Mouse (Mus musculus) lung, embryonic 14.5 days (tissue): Measurements from ENCODE around the gene Cuta. TPM values are rescaled to one million over a fixed set of nuclear protein-coding genes. Genes with fewer than 3 reads are reported as not detected.

Experiments
- ATAC-seq: fragments of 200-750 bp; cut with Nextera tagmentation; 2 replicates; pipeline ENCODE4 v1.8.0; 2017; ENCODE audit warnings: mild to moderate bottlenecking, moderate TSS enrichment, moderate library complexity; ENCODE audit not compliant: insufficient read depth
- DNase-seq: peaks from one replicate; pipeline ENCODE4 v3.0.0-alpha.2; 2015
- H3K27ac ChIP-seq: fragments of 300-500 bp; sonication (generic); 2 replicates; pipeline ENCODE4 v1.5.1; 2014; ENCODE audit warnings: low read depth, mild to moderate bottlenecking, moderate library complexity
- H3K27me3 ChIP-seq: fragments of 300-500 bp; sonication (generic); 2 replicates; pipeline ENCODE4 v1.6.1; 2014; ENCODE audit warnings: low read length, control low read depth; ENCODE audit not compliant: insufficient read depth
- H3K36me3 ChIP-seq: fragments of 300-500 bp; sonication (generic); 2 replicates; pipeline ENCODE4 v1.6.1; 2014; ENCODE audit warnings: control low read depth; ENCODE audit not compliant: insufficient read depth
- H3K4me1 ChIP-seq: fragments of 300-500 bp; sonication (generic); 2 replicates; pipeline ENCODE4 v1.6.1; 2014; ENCODE audit warnings: antibody characterized with exemption, control low read depth; ENCODE audit not compliant: insufficient read depth
- H3K4me2 ChIP-seq: fragments of 300-500 bp; sonication (generic); 2 replicates; pipeline ENCODE4 v1.6.1; 2014; ENCODE audit warnings: mild to moderate bottlenecking
- H3K4me3 ChIP-seq: fragments of 300-500 bp; sonication (generic); 2 replicates; pipeline ENCODE4 v1.5.1; 2014; ENCODE audit warnings: low read depth, low read length
- H3K9ac ChIP-seq: fragments of 300-500 bp; sonication (generic); 2 replicates; pipeline ENCODE4 v1.6.1; 2014
- H3K9me3 ChIP-seq: fragments of 300-500 bp; sonication (generic); 2 replicates; pipeline ENCODE4 v1.6.1; 2016; ENCODE audit warnings: low read depth, low read length, control low read depth
- CTCF ChIP-seq: IDR thresholded peaks from 2 replicates; pipeline ENCODE4 v1.5.1; 2016; ENCODE audit warnings: antibody characterized with exemption, low read depth
- WGBS: fragments of 180-500 bp; shearing (Covaris S2); extraction: QIAGEN DNeasy Blood & Tissue Kit; methylation state at CpG from one replicate; pipeline ENCODE4 v1.1.7; 2014; 5-methylcytosine and 5-hydroxymethylcytosine counted together
- polyA plus RNA-seq: library from polyadenylated mRNA; unstranded; fragments of >200 nt; fragmentation: Nextera tagmentation; extraction: Ambion mirVana; gene quantifications from 2 replicates; pipeline ENCODE4 v1.2.1, GENCODE M21; 2014

The Cuta gene
- polyA plus RNA-seq, 1 experiment from 2014 or later: 163 TPM

DNA sequence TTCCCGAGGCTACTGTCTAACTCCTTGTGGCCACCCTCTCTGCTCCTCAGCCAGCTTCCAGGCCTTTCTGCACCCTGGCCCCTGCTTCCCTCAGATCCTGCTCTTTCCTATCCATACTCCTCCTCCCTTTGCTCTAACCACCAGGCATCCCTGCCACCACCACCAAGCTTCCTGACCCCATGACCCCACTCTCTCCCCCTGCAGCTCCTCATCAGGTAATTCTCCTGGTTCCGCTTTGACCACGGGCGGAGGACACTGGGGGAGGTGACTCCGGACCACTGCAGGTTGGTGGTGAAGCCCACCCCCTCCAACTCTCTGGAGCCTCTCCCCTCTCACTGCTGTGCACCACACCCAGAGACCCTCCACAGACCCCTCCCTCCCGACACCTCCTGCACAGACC lies 28.1 kb upstream of the Cuta start:
- WGBS: 86% methylated on average over 6 of the region's 6 CpGs
- no peak for TF ChIP-seq CTCF
- Histone ChIP-seq H3K4me3 (no peak overlapping the region), H3K4me2 (no peak overlapping the region), H3K27me3 (no peaks in the 10 kb centered on the region), H3K4me1 (no peaks in the 10 kb centered on the region), H3K9ac (no peak overlapping the region), H3K9me3 (no peaks in the 10 kb centered on the region), H3K36me3 (peaks cover 53% of the 10 kb centered on the region), H3K27ac (no peak overlapping the region)
- DNase-seq (no peak), ATAC-seq (no peak)

DNA sequence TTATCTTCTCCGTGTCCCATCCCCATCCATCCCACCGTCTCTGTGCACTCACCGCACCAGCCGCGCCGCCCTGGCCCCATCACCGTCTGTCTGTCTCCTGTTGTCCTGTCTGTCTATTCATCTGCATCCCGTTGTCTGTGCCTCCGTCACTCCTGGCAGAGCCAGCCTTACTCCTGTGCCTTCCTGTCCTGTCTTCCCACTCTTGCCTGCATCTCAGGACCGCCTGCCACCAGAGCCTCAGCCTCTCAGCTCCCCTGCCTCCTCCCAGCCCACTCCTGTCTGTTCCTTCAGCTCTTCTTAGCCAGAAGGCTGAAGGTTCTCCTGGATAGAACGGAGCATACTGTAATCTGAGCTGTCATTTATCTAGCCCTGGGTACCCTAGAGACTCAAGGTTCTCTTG lies 27.6 kb upstream of the Cuta start:
- no peak for TF ChIP-seq CTCF
- H3K9me3 ChIP-seq: no peaks in the 10 kb centered on the region
- no peaks in the 10 kb centered on the region for H3K4me1 ChIP-seq
- no peak overlapping the region for H3K27ac ChIP-seq
- DNase-seq (no peak), ATAC-seq (no peak)
- H3K4me2 ChIP-seq: no peak overlapping the region
- peaks cover 58% of the 10 kb centered on the region for H3K36me3 ChIP-seq
- no peak overlapping the region for H3K9ac ChIP-seq
- 88% methylated on average over 11 of the region's 11 CpGs for WGBS
- no peaks in the 10 kb centered on the region for H3K27me3 ChIP-seq
- H3K4me3 ChIP-seq: no peak overlapping the region

DNA sequence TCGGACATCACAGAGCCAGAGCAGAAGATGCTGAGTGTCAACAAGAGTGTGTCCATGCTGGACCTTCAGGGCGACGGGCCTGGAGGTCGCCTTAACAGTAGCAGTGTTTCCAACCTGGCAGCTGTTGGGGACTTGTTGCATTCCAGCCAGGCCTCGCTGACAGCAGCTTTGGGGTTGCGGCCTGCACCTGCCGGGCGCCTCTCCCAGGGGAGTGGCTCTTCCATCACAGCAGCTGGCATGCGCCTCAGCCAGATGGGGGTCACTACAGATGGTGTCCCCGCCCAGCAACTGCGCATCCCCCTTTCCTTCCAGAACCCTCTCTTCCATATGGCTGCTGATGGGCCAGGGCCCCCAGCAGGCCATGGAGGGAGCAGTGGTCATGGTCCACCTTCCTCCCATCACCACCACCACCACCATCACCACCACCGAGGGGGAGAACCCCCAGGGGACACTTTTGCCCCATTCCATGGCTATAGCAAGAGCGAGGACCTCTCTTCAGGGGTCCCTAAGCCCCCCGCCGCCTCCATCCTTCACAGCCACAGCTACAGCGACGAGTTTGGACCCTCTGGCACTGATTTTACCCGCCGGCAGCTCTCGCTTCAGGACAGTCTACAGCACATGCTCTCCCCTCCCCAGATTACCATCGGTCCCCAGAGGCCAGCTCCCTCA lies 22.3 kb upstream of the Cuta start:
- 85% methylated on average over 21 of the region's 21 CpGs for WGBS

DNA sequence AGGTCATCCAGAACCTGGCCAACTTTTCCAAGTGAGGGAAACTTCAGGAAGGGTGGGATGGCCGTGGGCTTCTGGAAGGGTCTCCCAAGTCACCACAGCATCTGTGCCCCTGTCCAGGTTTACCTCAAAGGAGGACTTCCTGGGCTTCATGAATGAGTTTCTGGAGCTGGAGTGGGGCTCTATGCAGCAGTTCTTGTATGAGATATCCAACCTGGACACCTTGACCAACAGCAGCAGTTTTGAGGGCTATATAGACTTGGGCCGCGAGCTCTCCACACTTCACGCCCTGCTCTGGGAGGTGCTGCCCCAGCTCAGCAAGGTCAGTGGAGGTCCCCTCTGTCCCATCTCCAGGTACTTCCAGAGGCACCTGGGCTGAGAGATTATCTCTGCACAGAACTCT lies 20.4 kb upstream of the Cuta start:
- TF ChIP-seq CTCF: no peak
- Histone ChIP-seq H3K9me3 (no peaks in the 10 kb centered on the region), H3K27me3 (no peaks in the 10 kb centered on the region), H3K4me3 (no peak overlapping the region), H3K27ac (no peak overlapping the region), H3K36me3 (peaks cover 88% of the 10 kb centered on the region), H3K4me2 (no peak overlapping the region), H3K9ac (no peak overlapping the region), H3K4me1 (no peaks in the 10 kb centered on the region)
- WGBS: 90% methylated on average over 4 of the region's 4 CpGs
- ATAC-seq: no peak
- no peak for DNase-seq

More for the DNA sequence above, 22.3 kb upstream of the Cuta start:
- TF ChIP-seq CTCF: no peak
- Histone ChIP-seq H3K4me1 (no peaks in the 10 kb centered on the region), H3K27ac (no peak overlapping the region), H3K9me3 (no peaks in the 10 kb centered on the region), H3K36me3 (peaks cover 87% of the 10 kb centered on the region), H3K27me3 (no peaks in the 10 kb centered on the region), H3K9ac (no peak overlapping the region), H3K4me2 (no peak overlapping the region), H3K4me3 (no peak overlapping the region)
- DNase-seq (no peak), ATAC-seq (no peak)

DNA sequence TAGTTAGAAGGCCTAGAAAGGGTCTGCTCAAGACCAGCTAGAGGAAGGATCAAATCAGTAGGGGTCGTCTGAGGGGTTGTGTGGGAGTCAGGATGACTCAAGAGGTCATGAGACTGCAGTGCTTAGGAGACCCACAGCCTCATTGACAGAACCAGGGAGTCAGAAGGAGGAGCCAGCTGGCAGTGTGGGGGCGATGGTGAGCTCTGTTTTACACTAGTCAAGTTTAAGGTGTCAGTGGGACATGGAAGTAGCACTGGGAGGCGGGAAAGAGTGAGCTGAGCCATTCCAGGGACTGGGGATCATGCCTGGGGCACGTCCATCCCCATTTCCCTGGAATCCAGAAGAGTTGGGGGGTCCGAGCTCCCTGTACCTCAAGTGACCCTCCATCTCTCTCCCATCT lies 19.5 kb upstream of the Cuta start:
- Histone ChIP-seq H3K27me3 (no peaks in the 10 kb centered on the region), H3K4me2 (no peak overlapping the region), H3K27ac (no peak overlapping the region), H3K36me3 (peaks cover 84% of the 10 kb centered on the region), H3K9me3 (no peaks in the 10 kb centered on the region), H3K4me3 (no peak overlapping the region), H3K9ac (no peak overlapping the region), H3K4me1 (0 out of 2 replicates have a peak, but pooled peaks cover 2% of the 10 kb centered on the region)
- TF ChIP-seq CTCF: no peak
- 48% methylated on average over 5 of the region's 5 CpGs for WGBS
- ATAC-seq (no peak), DNase-seq (no peak)

GRCm38 (mm10) chr17:26957872-26958271 lies 18.5 kb upstream of the Cuta start:
- 92% methylated on average over 5 of the region's 5 CpGs for WGBS

GRCm38 (mm10) chr17:26956895-26957294 lies 17.5 kb upstream of the Cuta start:
- H3K36me3 ChIP-seq: peaks cover 72% of the 10 kb centered on the region
- no peaks in the 10 kb centered on the region for H3K9me3 ChIP-seq
- TF ChIP-seq CTCF: no peak
- H3K27ac ChIP-seq: no peak overlapping the region
- no peak overlapping the region for H3K9ac ChIP-seq
- peaks cover 17% of the 10 kb centered on the region for H3K4me1 ChIP-seq
- ATAC-seq: no peak
- H3K4me3 ChIP-seq: no peak overlapping the region
- DNase-seq: no peak
- no peak overlapping the region for H3K4me2 ChIP-seq
- 79% methylated on average over 18 of the region's 18 CpGs for WGBS
- no peaks in the 10 kb centered on the region for H3K27me3 ChIP-seq

More at GRCm38 (mm10) chr17:26957872-26958271, 18.5 kb upstream of the Cuta start:
- TF ChIP-seq CTCF: no peak
- Histone ChIP-seq H3K4me3 (no peak overlapping the region), H3K9me3 (no peaks in the 10 kb centered on the region), H3K36me3 (peaks cover 79% of the 10 kb centered on the region), H3K9ac (no peak overlapping the region), H3K27me3 (no peaks in the 10 kb centered on the region), H3K27ac (no peak overlapping the region), H3K4me1 (peaks cover 7% of the 10 kb centered on the region), H3K4me2 (no peak overlapping the region)
- ATAC-seq (no peak), DNase-seq (no peak)
